ENCODE assay signal across 8 mouse cellular contexts in the genomic region with DNA sequence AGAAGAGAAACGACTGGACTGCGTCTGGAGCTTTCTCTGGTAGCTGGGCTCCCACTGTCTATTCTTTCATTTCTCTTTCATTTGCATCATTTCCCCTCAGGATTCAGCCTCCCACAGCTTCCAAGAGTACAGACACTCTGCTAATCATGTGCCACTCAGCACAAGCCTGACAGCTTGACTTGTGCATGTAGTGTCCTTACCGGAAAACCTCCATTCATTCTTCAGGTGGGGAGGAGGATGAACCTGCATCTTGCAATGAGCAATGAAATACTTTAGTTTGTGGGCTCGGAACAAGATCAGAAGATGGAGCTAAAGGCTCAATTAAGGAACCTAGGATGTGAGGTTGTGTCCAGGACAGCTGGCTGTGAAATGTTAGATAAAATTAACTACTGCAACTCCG.
DNase-seq lines count a peak whose midpoint lies in the region; ATAC-seq lines count a peak whose summit lies in the region.

No protein-coding gene starts in this region.

- H3K4me3 ChIP-seq in embryonic facial prominence, embryonic 13.5 days = peak overlapping the region; percentile 61
- H3K4me3 ChIP-seq in intestine, embryonic 14.5 days (ENCODE audit: low read depth, low read length) = peak overlapping the region; percentile 44
- peak overlapping the region; percentile 73 for H3K4me3 ChIP-seq in midbrain, embryonic 16.5 days (ENCODE audit: low read depth, low read length)

- no peaks in the 10 kb centered on the region for H3K36me3 ChIP-seq in embryonic facial prominence, embryonic 13.5 days
- H3K36me3 ChIP-seq in intestine, embryonic 14.5 days (ENCODE audit: control insufficient read depth, insufficient read depth, low read length) = no peaks in the 10 kb centered on the region
- H3K36me3 ChIP-seq in midbrain, embryonic 16.5 days (ENCODE audit: control insufficient read depth, insufficient read depth, low read length) = no peaks in the 10 kb centered on the region

- peak overlapping the region; percentile 73 for H3K9ac ChIP-seq in embryonic facial prominence, embryonic 13.5 days
- peak overlapping the region; percentile 43; the same call in 1 of the 2 replicates for H3K9ac ChIP-seq in intestine, embryonic 14.5 days (ENCODE audit: low read length)
- peak overlapping the region; percentile 84 for H3K9ac ChIP-seq in midbrain, embryonic 16.5 days (ENCODE audit: low read depth, low read length)

- peaks cover 19% of the 10 kb centered on the region for H3K4me1 ChIP-seq in embryonic facial prominence, embryonic 13.5 days
- peaks cover 3% of the 10 kb centered on the region; the same call in 1 of the 2 replicates for H3K4me1 ChIP-seq in intestine, embryonic 14.5 days (replicated peaks; ENCODE audit: control insufficient read depth, insufficient read depth, low read length)
- H3K4me1 ChIP-seq in midbrain, embryonic 16.5 days (ENCODE audit: control insufficient read depth, insufficient read depth, low read length) = peaks cover 12% of the 10 kb centered on the region

- DNase-seq in layer of hippocampus, adult 11-12 months (ENCODE audit: low spot score) = peak; percentile 24
- DNase-seq in layer of hippocampus, adult 9-10 months (ENCODE audit: low spot score) = no peak
- peak; percentile 26 for DNase-seq in Muller cell, postnatal 12 days (ENCODE audit: inconsistent ontology term)
- DNase-seq in intestine, embryonic 14.5 days (ENCODE audit: low spot score) = peak; percentile 58
- DNase-seq in kidney, postnatal 36 days = no peak
- no peak for DNase-seq in lung, postnatal 25 days (ENCODE audit: low spot score)

- peaks cover 4% of the 10 kb centered on the region; the same call in 1 of the 2 replicates for H3K27me3 ChIP-seq in embryonic facial prominence, embryonic 13.5 days
- no peaks in the 10 kb centered on the region for H3K27me3 ChIP-seq in intestine, embryonic 14.5 days (replicated peaks; ENCODE audit: control insufficient read depth, insufficient read depth, low read length)
- H3K27me3 ChIP-seq in midbrain, embryonic 16.5 days (ENCODE audit: control insufficient read depth, insufficient read depth, low read depth, low read length) = no peaks in the 10 kb centered on the region

- ATAC-seq in embryonic facial prominence, embryonic 13.5 days (ENCODE audit: insufficient number of reproducible peaks, insufficient read depth, low FRiP score, low TSS enrichment, low read depth) = no peak
- no peak for ATAC-seq in intestine, embryonic 14.5 days (replicated peaks; ENCODE audit: low FRiP score, low TSS enrichment, low read depth)
- peak; percentile 69 for ATAC-seq in midbrain, embryonic 16.5 days

- H3K4me2 ChIP-seq in embryonic facial prominence, embryonic 13.5 days = peak overlapping the region; percentile 98
- H3K4me2 ChIP-seq in intestine, embryonic 14.5 days (ENCODE audit: low read length) = peak overlapping the region; percentile 85
- peak overlapping the region; percentile 100 for H3K4me2 ChIP-seq in midbrain, embryonic 16.5 days (ENCODE audit: low read length)

- H3K9me3 ChIP-seq in embryonic facial prominence, embryonic 13.5 days = no peaks in the 10 kb centered on the region
- no peaks in the 10 kb centered on the region for H3K9me3 ChIP-seq in intestine, embryonic 14.5 days (ENCODE audit: control insufficient read depth, low read length)
- H3K9me3 ChIP-seq in midbrain, embryonic 16.5 days (replicated peaks; ENCODE audit: control insufficient read depth, low read length, poor library complexity, severe bottlenecking) = no peaks in the 10 kb centered on the region

- 2% methylated on average over 5 of the region's 5 CpGs for WGBS in embryonic facial prominence, embryonic 13.5 days
- 4% methylated on average over 5 of the region's 5 CpGs for WGBS in intestine, embryonic 14.5 days
- WGBS in midbrain, embryonic 16.5 days = 1% methylated on average over 5 of the region's 5 CpGs

- no peak overlapping the region for H3K27ac ChIP-seq in embryonic facial prominence, embryonic 13.5 days
- no peak overlapping the region for H3K27ac ChIP-seq in intestine, embryonic 14.5 days (ENCODE audit: low read depth)
- peak overlapping the region; percentile 61 for H3K27ac ChIP-seq in midbrain, embryonic 16.5 days (ENCODE audit: low read length)

Comparison
In these comparisons a context has a peak if more than half of its experiments do, and no peak if none do; other contexts are left out.
1. DNase-seq: peak in layer of hippocampus, adult 11-12 months (single experiment), Muller cell, postnatal 12 days (single experiment) and intestine, embryonic 14.5 days (single experiment); none in layer of hippocampus, adult 9-10 months (single experiment), kidney, postnatal 36 days (0 of 2) and lung, postnatal 25 days (single experiment).
2. Peak in every context shown above with its lines, with median percentiles within 50 percentile points of each other: H3K4me2 ChIP-seq, H3K4me3 ChIP-seq and H3K9ac ChIP-seq.